Mouse (Mus musculus) heart, embryonic 12.5 days (tissue): ENCODE measurements around the gene Acads. TPM values are rescaled to one million over a fixed set of nuclear protein-coding genes. Genes with fewer than 3 reads are reported as not detected.
"Not testable (repeated sequence)": the region's sequence is repeated elsewhere in the genome, so short reads cannot be mapped to it uniquely, and the experiment has no call there.

ENCODE experiments used
- ATAC-seq: fragments of 200-750 bp; cut with Nextera tagmentation; 2 replicates; pipeline ENCODE4 v1.8.0; 2017; ENCODE audit warnings: moderate TSS enrichment, moderate library complexity; ENCODE audit not compliant: insufficient number of reproducible peaks, low FRiP score
- H3K27ac ChIP-seq: fragments of 300-500 bp; sonication (generic); 2 replicates; pipeline ENCODE4 v1.5.1; 2016; ENCODE audit warnings: mild to moderate bottlenecking, moderate library complexity; ENCODE audit not compliant: poor library complexity, severe bottlenecking
- H3K27me3 ChIP-seq: fragments of 300-500 bp; sonication (generic); replicated peaks from 2 replicates; pipeline ENCODE4 v1.6.1; 2016; ENCODE audit warnings: mild to moderate bottlenecking, moderate library complexity
- H3K36me3 ChIP-seq: fragments of 300-500 bp; sonication (generic); 2 replicates; pipeline ENCODE4 v1.6.1; 2016; ENCODE audit warnings: mild to moderate bottlenecking, moderate library complexity
- H3K4me1 ChIP-seq: fragments of 300-500 bp; sonication (generic); replicated peaks from 2 replicates; pipeline ENCODE4 v1.6.1; 2016; ENCODE audit warnings: mild to moderate bottlenecking
- H3K4me2 ChIP-seq: fragments of 300-500 bp; sonication (generic); 2 replicates; pipeline ENCODE4 v1.6.1; 2016; ENCODE audit warnings: mild to moderate bottlenecking, moderate library complexity
- H3K4me3 ChIP-seq: fragments of 300-500 bp; sonication (generic); 2 replicates; pipeline ENCODE4 v1.5.1; 2016; ENCODE audit warnings: mild to moderate bottlenecking
- H3K9ac ChIP-seq: fragments of 300-500 bp; sonication (generic); 2 replicates; pipeline ENCODE4 v1.6.1; 2016; ENCODE audit warnings: mild to moderate bottlenecking, moderate library complexity
- H3K9me3 ChIP-seq: fragments of 300-500 bp; sonication (generic); replicated peaks from 2 replicates; pipeline ENCODE4 v1.6.1; 2016; ENCODE audit warnings: mild to moderate bottlenecking, moderate library complexity
- WGBS: fragments of 180-500 bp; shearing (Covaris S2); methylation state at CpG from one replicate; pipeline ENCODE4 v1.1.7; 2016; 5-methylcytosine and 5-hydroxymethylcytosine counted together
- polyA plus RNA-seq: library from polyadenylated mRNA; unstranded; fragments of >200 nt; fragmentation: Nextera tagmentation; extraction: Ambion mirVana; gene quantifications from 2 replicates; pipeline ENCODE4 v1.2.1, GENCODE M21; 2016

The Acads gene
- polyA plus RNA-seq, 1 experiment from 2014 or later: 114 TPM

DNA sequence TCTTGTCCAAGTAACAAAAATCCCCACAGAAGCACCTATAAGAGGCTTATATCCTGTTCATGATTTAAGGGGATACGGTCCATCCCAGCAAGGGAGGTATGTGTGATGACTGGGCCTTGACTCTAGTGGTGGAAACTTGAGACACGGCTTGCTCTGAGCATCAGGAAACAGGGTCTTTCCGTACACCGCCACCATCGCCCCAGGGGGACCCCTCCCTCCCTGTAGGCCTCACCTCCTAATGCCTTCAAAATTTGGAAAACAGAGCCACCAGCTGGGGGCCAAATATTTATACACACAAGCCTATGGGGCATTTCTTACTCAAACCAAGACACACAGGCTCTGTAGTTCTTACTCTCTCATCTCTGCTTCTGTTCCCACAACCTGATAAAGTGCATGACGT, 27.4 kb downstream of the Acads start:
- peaks cover 13% of the 10 kb centered on the region for H3K4me1 ChIP-seq
- no peaks in the 10 kb centered on the region for H3K27me3 ChIP-seq
- no peak overlapping the region for H3K27ac ChIP-seq
- no peak overlapping the region for H3K9ac ChIP-seq
- H3K4me3 ChIP-seq: no peak overlapping the region
- 91% methylated on average over 6 of the region's 6 CpGs for WGBS
- no peak for ATAC-seq
- H3K4me2 ChIP-seq: no peak overlapping the region
- peaks cover 73% of the 10 kb centered on the region for H3K36me3 ChIP-seq
- H3K9me3 ChIP-seq: no peaks in the 10 kb centered on the region

DNA sequence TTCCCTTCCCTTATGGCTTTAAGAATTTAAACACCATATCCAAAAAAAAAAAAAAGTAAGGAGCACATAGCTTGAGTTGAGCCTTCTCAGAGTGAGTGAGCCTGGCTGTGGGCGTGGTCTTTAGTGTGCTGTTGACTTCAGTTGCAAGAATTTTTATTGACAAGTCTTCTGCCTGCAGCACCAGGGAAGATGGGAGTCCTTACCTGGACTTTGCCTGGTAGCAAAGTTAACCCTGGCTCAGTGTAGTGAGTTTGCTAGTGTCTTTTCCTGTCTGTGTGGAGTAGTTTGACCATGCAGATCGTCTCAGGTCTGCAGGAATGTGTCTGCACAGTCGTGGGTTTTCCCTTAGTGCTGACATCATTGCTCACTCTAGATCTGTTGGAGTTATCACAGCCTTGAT, 28.1 kb downstream of the Acads start:
- Histone ChIP-seq H3K27ac (no peak overlapping the region), H3K9ac (no peak overlapping the region), H3K36me3 (peaks cover 73% of the 10 kb centered on the region), H3K4me2 (no peak overlapping the region), H3K4me3 (no peak overlapping the region), H3K9me3 (no peaks in the 10 kb centered on the region), H3K27me3 (no peaks in the 10 kb centered on the region), H3K4me1 (peaks cover 13% of the 10 kb centered on the region)
- WGBS: 63% methylated on average over 3 of the region's 3 CpGs
- ATAC-seq: no peak

- no peak for ATAC-seq
- peaks cover 72% of the 10 kb centered on the region for H3K36me3 ChIP-seq
- H3K9ac ChIP-seq: no peak overlapping the region
- no peak overlapping the region for H3K4me3 ChIP-seq
- no peak overlapping the region for H3K27ac ChIP-seq
- H3K4me1 ChIP-seq: peaks cover 5% of the 10 kb centered on the region
- no peaks in the 10 kb centered on the region for H3K27me3 ChIP-seq
- H3K9me3 ChIP-seq: no peaks in the 10 kb centered on the region
- no peak overlapping the region for H3K4me2 ChIP-seq
- 95% methylated on average over 5 of the region's 5 CpGs for WGBS
Observed at GRCm38 (mm10) chr5:115089592-115090268, 29.4 kb downstream of the Acads start.

GRCm38 (mm10) chr5:115085675-115086074, 33.5 kb downstream of the Acads start:
- WGBS: 94% methylated on average over 2 of the region's 2 CpGs
- ATAC-seq: no peak
- no peak overlapping the region for H3K4me2 ChIP-seq
- no peaks in the 10 kb centered on the region for H3K27me3 ChIP-seq
- H3K9ac ChIP-seq: no peak overlapping the region
- peaks cover 83% of the 10 kb centered on the region for H3K36me3 ChIP-seq
- no peak overlapping the region for H3K27ac ChIP-seq
- no peaks in the 10 kb centered on the region for H3K9me3 ChIP-seq
- H3K4me3 ChIP-seq: no peak overlapping the region
- H3K4me1 ChIP-seq: no peaks in the 10 kb centered on the region

DNA sequence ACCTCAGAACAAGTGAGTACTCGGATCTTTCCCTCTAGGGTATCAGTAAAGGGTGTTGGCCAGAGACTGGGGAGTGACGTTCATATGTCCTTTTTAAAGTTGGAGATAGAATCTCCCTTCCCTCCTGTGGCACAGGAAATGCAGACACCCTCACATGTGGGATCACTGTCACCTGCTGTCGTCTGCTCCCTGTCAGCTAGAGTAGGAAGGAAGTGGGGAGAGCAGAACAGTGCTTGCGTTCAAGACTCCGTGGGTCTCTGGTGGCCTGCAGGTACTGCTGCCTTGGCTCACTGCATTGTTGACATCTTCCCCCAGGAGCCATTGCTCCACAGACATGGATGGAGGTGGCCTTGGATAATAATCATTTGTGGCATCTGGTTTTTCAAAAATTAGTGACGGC, 35.7 kb downstream of the Acads start:
- Histone ChIP-seq H3K27me3 (no peaks in the 10 kb centered on the region), H3K4me3 (no peak overlapping the region), H3K9ac (no peak overlapping the region), H3K36me3 (peaks cover 68% of the 10 kb centered on the region), H3K27ac (no peak overlapping the region), H3K9me3 (no peaks in the 10 kb centered on the region), H3K4me2 (no peak overlapping the region), H3K4me1 (no peaks in the 10 kb centered on the region)
- no peak for ATAC-seq
- 75% methylated on average over 6 of the region's 6 CpGs for WGBS

- no peak overlapping the region for H3K4me3 ChIP-seq
- H3K9me3 ChIP-seq: no peaks in the 10 kb centered on the region
- H3K9ac ChIP-seq: no peak overlapping the region
- H3K27ac ChIP-seq: no peak overlapping the region
- H3K4me1 ChIP-seq: no peaks in the 10 kb centered on the region
- peaks cover 52% of the 10 kb centered on the region for H3K36me3 ChIP-seq
- no peaks in the 10 kb centered on the region for H3K27me3 ChIP-seq
- H3K4me2 ChIP-seq: no peak overlapping the region
- 84% methylated on average over 5 of the region's 5 CpGs for WGBS
- ATAC-seq: no peak
Observed at GRCm38 (mm10) chr5:115081636-115082035, 37.5 kb downstream of the Acads start.

DNA sequence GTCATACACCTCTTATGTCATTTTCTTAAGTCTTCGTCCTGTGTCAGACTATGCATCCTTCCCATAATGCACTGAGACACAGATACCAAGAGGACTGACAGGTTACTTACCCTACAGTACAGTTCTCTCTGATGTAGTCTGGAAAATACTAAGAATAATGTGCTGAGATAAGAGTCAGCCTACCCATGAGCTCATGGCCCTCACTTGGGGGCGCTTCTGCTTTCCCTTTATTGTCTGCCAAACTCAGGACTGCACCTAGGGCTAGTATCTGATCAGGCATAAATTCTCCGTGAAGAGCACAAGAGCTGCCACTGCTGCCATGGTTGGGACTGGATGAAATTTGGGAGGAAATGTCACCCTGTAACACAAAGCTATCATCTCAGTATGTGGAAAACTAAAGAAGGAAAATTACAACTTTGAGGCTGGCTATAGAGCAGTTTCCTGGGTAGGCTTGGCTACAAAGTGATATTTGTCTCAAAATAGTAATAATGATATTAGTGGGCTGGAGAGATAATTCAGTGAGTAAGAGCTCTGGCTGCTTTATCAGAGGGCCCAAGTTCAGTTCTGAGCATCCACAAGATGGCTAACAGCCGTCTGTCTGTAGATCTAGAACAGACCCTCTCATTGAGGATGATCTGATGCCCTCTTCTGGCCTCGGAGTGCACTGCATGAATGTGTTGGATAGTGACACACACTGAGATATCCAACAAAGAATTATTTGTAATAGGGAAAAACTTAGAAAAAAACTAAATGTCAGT, 42.8 kb downstream of the Acads start:
- Histone ChIP-seq H3K9me3 (no peaks in the 10 kb centered on the region), H3K27me3 (no peaks in the 10 kb centered on the region), H3K27ac (no peak overlapping the region), H3K9ac (no peak overlapping the region), H3K4me3 (no peak overlapping the region), H3K4me1 (peaks cover 27% of the 10 kb centered on the region), H3K36me3 (peaks cover 20% of the 10 kb centered on the region), H3K4me2 (no peak overlapping the region)
- whole genome bisulfite sequencing: 51% methylated on average over 5 of the region's 5 CpGs
- no peak for ATAC-seq

DNA sequence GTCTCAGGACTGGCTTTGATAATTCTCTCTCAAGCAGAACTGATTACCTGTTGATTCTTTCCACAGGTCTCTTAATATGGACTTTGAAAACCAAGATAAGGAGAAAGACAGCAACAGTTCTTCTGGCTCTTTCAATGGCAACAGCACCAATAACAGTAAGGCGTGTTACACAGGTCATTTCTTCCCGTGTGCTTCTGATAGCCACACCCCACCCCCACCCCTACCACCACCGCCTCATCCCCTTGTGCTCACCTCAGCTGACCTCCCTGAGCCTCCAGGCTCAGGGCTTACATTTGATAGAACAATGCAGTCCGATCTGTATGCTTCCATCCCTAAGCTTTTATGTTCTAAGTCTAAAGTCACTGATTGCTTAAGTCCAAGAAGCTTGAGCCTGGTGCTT, 44.4 kb downstream of the Acads start:
- peaks cover 36% of the 10 kb centered on the region for H3K4me1 ChIP-seq
- no peak overlapping the region for H3K27ac ChIP-seq
- no peak overlapping the region for H3K4me2 ChIP-seq
- 67% methylated on average over 4 of the region's 4 CpGs for WGBS
- H3K9me3 ChIP-seq: no peaks in the 10 kb centered on the region
- H3K4me3 ChIP-seq: no peak overlapping the region
- no peak overlapping the region for H3K9ac ChIP-seq
- ATAC-seq: no peak
- no peaks in the 10 kb centered on the region for H3K27me3 ChIP-seq
- H3K36me3 ChIP-seq: peaks cover 13% of the 10 kb centered on the region

DNA sequence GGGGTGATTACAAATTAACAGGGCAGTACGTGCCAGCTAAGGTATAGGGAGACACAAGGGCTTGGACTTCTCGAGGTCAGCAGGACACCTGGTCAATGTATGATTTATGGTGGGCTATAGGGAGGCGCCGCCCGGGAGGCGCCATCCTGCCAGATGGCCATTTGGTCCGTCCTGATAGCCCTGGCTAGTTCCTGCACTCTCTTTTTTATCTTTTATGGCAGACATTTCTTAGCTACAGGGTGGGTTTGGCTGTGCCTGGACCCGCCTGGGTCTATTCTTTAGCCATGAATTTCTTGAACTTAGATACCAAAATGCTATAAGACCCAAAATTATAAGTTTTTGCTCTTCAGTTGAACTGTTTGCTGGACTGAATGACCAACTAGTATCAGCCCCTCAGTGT, 45.8 kb downstream of the Acads start:
- H3K4me2 ChIP-seq, H3K9me3 ChIP-seq, H3K27ac ChIP-seq, H3K27me3 ChIP-seq, H3K9ac ChIP-seq, H3K4me3 ChIP-seq, ATAC-seq: not testable (repeated sequence)
- 69% methylated on average over 8 of the region's 8 CpGs for WGBS
- peaks cover 13% of the 10 kb centered on the region for H3K36me3 ChIP-seq
- peaks cover 49% of the 10 kb centered on the region for H3K4me1 ChIP-seq

- no peaks in the 10 kb centered on the region for H3K9me3 ChIP-seq
- H3K4me1 ChIP-seq: peaks cover 60% of the 10 kb centered on the region
- H3K36me3 ChIP-seq: peaks cover 13% of the 10 kb centered on the region
- no peaks in the 10 kb centered on the region for H3K27me3 ChIP-seq
- no peak for ATAC-seq
- 0 out of 2 replicates have a peak overlapping the region, but pooled peaks have one; percentile 58 for H3K27ac ChIP-seq
- no peak overlapping the region for H3K9ac ChIP-seq
- 89% methylated on average over 7 of the region's 7 CpGs for WGBS
- H3K4me3 ChIP-seq: no peak overlapping the region
- H3K4me2 ChIP-seq: no peak overlapping the region
Observed at GRCm38 (mm10) chr5:115072143-115072542, 47.0 kb downstream of the Acads start.

DNA sequence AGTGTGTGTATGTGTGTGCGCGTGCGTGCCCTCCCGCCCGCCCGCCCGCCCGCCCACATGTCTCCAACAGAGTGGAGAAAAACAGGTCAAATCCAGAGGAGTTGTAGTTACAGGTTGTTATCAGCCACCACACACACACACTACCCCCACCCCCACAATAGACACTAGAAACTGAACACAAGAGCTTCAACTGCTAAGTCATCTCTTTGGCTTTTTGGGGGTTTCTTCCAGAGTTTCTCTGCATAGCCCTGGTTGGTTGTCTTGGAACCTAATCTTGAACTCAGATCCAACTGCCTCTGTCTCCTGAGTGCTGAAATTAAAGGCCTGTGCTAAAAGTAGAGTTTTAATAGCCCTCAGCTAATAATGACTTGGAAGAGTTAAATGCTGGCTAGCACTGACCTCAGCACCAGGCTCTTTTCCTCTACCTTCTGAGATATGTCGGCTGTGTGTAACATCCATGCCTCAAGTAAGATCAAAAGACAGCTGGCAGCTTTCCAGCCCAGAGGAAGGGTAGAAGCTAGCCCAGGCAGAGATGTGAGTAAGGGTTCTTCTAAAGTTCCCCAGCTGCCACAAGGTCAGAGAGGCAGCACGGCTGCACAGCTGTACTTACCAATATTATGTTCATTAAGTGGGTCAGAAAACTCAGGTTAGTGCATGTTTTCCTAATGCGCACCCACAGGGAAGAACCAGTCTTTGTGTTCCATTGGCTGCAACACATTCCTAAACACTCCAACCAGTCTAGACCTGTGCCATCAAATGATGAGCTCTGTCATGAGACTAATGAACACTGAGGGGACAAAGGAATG, 47.8 kb downstream of the Acads start:
- no peak overlapping the region for H3K4me3 ChIP-seq
- no peak overlapping the region for H3K4me2 ChIP-seq
- peaks cover 13% of the 10 kb centered on the region for H3K36me3 ChIP-seq
- no peaks in the 10 kb centered on the region for H3K27me3 ChIP-seq
- no peaks in the 10 kb centered on the region for H3K9me3 ChIP-seq
- peak overlapping the region; percentile 58 for H3K27ac ChIP-seq
- H3K9ac ChIP-seq: peak overlapping the region; percentile 38; the same call in 1 of the 2 replicates
- peak; percentile 77 for ATAC-seq
- WGBS: 73% methylated on average over 11 of the region's 11 CpGs
- peaks cover 65% of the 10 kb centered on the region for H3K4me1 ChIP-seq
